Mouse (Mus musculus): ENCODE measurements at regions not wholly inside any gene's neighbourhood (a gene's known extent, or its start where the extent isn't known, plus 50 kb on each side); places are given as distances from the start of the nearest gene placed in this dataset.

- 43% methylated on average over 8 of the region's 8 CpGs for WGBS
- no peak for DNase-seq (ENCODE audit: low read depth, low spot score)
Measured at GRCm38 (mm10) chr8:87152068-87152915, 267.2 kb upstream of the N4bp1 start.

GRCm38 (mm10) chr8:87148853-87149252, 263.8 kb upstream of the N4bp1 start:
- WGBS: 75% methylated on average over 6 of the region's 6 CpGs
- DNase-seq (ENCODE audit: low read depth, low spot score): no peak

- 66% methylated on average over 5 of the region's 5 CpGs for WGBS
- DNase-seq (ENCODE audit: low read depth, low spot score): no peak
Measured at GRCm38 (mm10) chr8:87147704-87148103, 262.6 kb upstream of the N4bp1 start.

- 86% methylated on average over 4 of the region's 4 CpGs for WGBS
Measured at GRCm38 (mm10) chr8:87137412-87137811, 252.4 kb upstream of the N4bp1 start.

GRCm38 (mm10) chr8:87131716-87132115, 246.7 kb upstream of the N4bp1 start:
- 66% methylated on average over 3 of the region's 3 CpGs for WGBS
- DNase-seq (ENCODE audit: low read depth, low spot score): no peak

More at GRCm38 (mm10) chr8:87137412-87137811, 252.4 kb upstream of the N4bp1 start:
- DNase-seq (ENCODE audit: low read depth, low spot score): no peak

- WGBS: 27% methylated on average over 3 of the region's 3 CpGs
- no peak for DNase-seq (ENCODE audit: low read depth, low spot score)
Measured at GRCm38 (mm10) chr8:87130691-87131090, 245.6 kb upstream of the N4bp1 start.

GRCm38 (mm10) chr8:87128593-87128992, 243.5 kb upstream of the N4bp1 start:
- no peak for DNase-seq (ENCODE audit: low read depth, low spot score)
- 69% methylated on average over 4 of the region's 4 CpGs for WGBS

GRCm38 (mm10) chr8:87116190-87116765, 231.2 kb upstream of the N4bp1 start:
- 74% methylated on average over 14 of the region's 14 CpGs for WGBS
- DNase-seq (ENCODE audit: low read depth, low spot score): no peak

GRCm38 (mm10) chr8:87112355-87112754, 227.3 kb upstream of the N4bp1 start:
- no peak for DNase-seq (ENCODE audit: low read depth, low spot score)
- WGBS: 67% methylated on average over 7 of the region's 7 CpGs

- 58% methylated on average over 7 of the region's 7 CpGs for WGBS
- no peak for DNase-seq (ENCODE audit: low read depth, low spot score)
Measured at GRCm38 (mm10) chr8:87105106-87105505, 220.0 kb upstream of the N4bp1 start.

GRCm38 (mm10) chr8:87095211-87095610, 210.2 kb upstream of the N4bp1 start:
- no peak for DNase-seq (ENCODE audit: low read depth, low spot score)
- WGBS: 64% methylated on average over 2 of the region's 2 CpGs

GRCm38 (mm10) chr8:87094685-87095084, 209.6 kb upstream of the N4bp1 start:
- 66% methylated on average over 4 of the region's 4 CpGs for WGBS
- DNase-seq (ENCODE audit: low read depth, low spot score): no peak

- 40% methylated on average over 10 of the region's 10 CpGs for WGBS
- DNase-seq (ENCODE audit: low read depth, low spot score): no peak
Measured at GRCm38 (mm10) chr8:87093716-87094115, 208.7 kb upstream of the N4bp1 start.

- WGBS: 62% methylated on average over 5 of the region's 5 CpGs
- DNase-seq (ENCODE audit: low read depth, low spot score): no peak
Measured at GRCm38 (mm10) chr8:87093081-87093480, 208.0 kb upstream of the N4bp1 start.

GRCm38 (mm10) chr8:87087451-87088095, 202.5 kb upstream of the N4bp1 start:
- WGBS: 42% methylated on average over 9 of the region's 9 CpGs
- DNase-seq (ENCODE audit: low read depth, low spot score): no peak

- WGBS: 61% methylated on average over 6 of the region's 6 CpGs
- DNase-seq (ENCODE audit: low read depth, low spot score): no peak
Measured at GRCm38 (mm10) chr8:87078260-87078659, 193.2 kb upstream of the N4bp1 start.

- no peak for DNase-seq (ENCODE audit: low read depth, low spot score)
- WGBS: 87% methylated on average over 4 of the region's 4 CpGs
Measured at GRCm38 (mm10) chr8:87075921-87076320, 190.9 kb upstream of the N4bp1 start.

- DNase-seq (ENCODE audit: low read depth, low spot score): no peak
Measured at GRCm38 (mm10) chr8:87071224-87071623, 186.2 kb upstream of the N4bp1 start.

GRCm38 (mm10) chr8:87067106-87067505, 182.0 kb upstream of the N4bp1 start:
- no peak for DNase-seq (ENCODE audit: low read depth, low spot score)

GRCm38 (mm10) chr8:87064768-87065167, 179.7 kb upstream of the N4bp1 start:
- no peak for DNase-seq (ENCODE audit: low read depth, low spot score)
- WGBS: 87% methylated on average over 9 of the region's 9 CpGs

GRCm38 (mm10) chr8:87064250-87064747, 179.2 kb upstream of the N4bp1 start:
- DNase-seq (ENCODE audit: low read depth, low spot score): no peak
- WGBS: 66% methylated on average over 12 of the region's 12 CpGs
